Mouse (Mus musculus): ENCODE measurements around the gene Cd5l.
A peak's percentile ranks its signal among the peaks of the same experiment; 100 is the strongest.

Cd5l gene

DNA sequence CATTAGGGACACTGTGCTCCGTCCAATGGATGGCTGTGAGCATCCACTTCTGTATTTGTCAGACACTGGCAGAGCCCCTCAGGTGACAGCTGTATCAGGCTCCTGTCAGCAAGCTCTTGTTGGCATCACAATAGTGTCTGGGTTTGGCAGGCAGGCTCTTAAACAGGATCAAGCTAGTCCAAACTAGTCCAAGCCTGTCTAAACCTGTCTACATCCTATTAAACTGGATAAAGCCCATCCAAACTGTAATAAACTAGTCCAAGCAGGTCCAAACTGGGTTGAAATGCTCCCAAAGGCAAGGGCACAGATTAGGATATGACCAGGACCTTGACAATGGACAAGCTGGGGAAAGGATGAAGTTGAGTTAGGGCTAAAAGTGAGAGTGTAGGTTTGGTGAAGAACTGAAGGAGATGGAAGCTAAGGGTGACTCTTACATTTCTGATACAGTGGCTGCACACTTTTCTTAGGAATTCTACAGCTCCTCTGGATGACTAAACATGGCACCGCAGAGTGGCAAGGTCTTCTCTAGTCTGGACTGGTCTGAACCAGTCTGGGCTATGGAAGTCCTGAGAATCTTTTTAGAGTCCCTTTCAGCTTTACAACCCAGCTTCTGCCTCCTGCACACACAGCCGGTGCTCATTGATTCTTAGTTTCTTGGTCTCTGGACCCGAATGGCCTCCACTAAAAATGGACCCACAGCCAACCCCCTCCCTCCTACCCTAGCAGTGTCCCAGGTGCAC is 51.7 kb downstream of the Cd5l start:
- no peak for DNase-seq

GRCm38 (mm10) chr3:87410605-87411004 is 52.9 kb downstream of the Cd5l start:
- DNase-seq = no peak

GRCm38 (mm10) chr3:87411150-87411549 is 53.5 kb downstream of the Cd5l start:
- DNase-seq = peak; percentile 17

GRCm38 (mm10) chr3:87420645-87421044 is 63.0 kb downstream of the Cd5l start:
- DNase-seq = no peak
